Mouse (Mus musculus) E14TG2a.4 (cell line): ENCODE results near the gene Vgll4.

Experiments used
- H3K27me3 ChIP-seq: 2 replicates; pipeline ENCODE4 v1.6.1; 2014; ENCODE audit warnings: low read length, control low read depth; ENCODE audit not compliant: insufficient read depth
- H3K36me3 ChIP-seq: 2 replicates; pipeline ENCODE4 v1.6.1; 2014; ENCODE audit warnings: low read length, control low read depth; ENCODE audit not compliant: insufficient read depth
- H3K4me1 ChIP-seq: replicated peaks from 2 replicates; pipeline ENCODE4 v1.6.1; 2014; ENCODE audit warnings: low read depth, low read length, control low read depth
- H3K4me3 ChIP-seq: replicated peaks from 2 replicates; pipeline ENCODE4 v1.5.1; 2014; ENCODE audit warnings: mild to moderate bottlenecking, low read length
- H3K9me3 ChIP-seq: 2 replicates; pipeline ENCODE4 v1.6.1; 2014; ENCODE audit warnings: low read length, control low read depth
- CTCF ChIP-seq: conservative IDR thresholded peaks from 2 replicates; pipeline ENCODE4 v1.5.1; 2014; ENCODE audit warnings: low read length
- NANOG ChIP-seq: IDR thresholded peaks from 2 replicates; pipeline ENCODE4 v1.6.1; 2014; ENCODE audit warnings: borderline replicate concordance, low read length, mixed read lengths
- POU5F1 ChIP-seq: IDR thresholded peaks from 2 replicates; pipeline ENCODE4 v1.6.1; 2014; ENCODE audit warnings: low read length, borderline replicate concordance

Vgll4 gene

DNA sequence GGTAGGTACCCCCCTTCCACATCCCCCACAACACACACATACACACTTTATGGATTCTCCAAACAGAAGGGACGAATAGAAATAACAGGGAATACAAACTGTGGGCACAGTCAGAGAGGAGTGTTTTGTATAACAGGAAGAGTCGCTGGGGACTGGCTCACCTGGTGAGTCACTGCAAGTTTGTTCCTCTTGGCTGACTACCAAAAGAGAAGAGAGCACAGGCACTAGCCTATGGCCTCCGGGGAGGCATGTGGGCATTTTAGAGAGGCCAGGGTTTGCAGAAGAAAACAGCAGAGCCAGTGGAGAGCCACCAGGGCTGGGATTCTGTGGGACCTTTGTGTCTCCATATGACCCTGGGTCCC, 18.8 kb upstream of the Vgll4 start:
- TF ChIP-seq NANOG (no peak), POU5F1 (no peak), CTCF (no peak)
- H3K27me3 ChIP-seq = no peaks in the 10 kb centered on the region; the same call in 1 of the 2 replicates
- H3K4me3 ChIP-seq = no peak overlapping the region
- H3K9me3 ChIP-seq = no peaks in the 10 kb centered on the region
- no peaks in the 10 kb centered on the region for H3K36me3 ChIP-seq
- H3K4me1 ChIP-seq = no peaks in the 10 kb centered on the region

DNA sequence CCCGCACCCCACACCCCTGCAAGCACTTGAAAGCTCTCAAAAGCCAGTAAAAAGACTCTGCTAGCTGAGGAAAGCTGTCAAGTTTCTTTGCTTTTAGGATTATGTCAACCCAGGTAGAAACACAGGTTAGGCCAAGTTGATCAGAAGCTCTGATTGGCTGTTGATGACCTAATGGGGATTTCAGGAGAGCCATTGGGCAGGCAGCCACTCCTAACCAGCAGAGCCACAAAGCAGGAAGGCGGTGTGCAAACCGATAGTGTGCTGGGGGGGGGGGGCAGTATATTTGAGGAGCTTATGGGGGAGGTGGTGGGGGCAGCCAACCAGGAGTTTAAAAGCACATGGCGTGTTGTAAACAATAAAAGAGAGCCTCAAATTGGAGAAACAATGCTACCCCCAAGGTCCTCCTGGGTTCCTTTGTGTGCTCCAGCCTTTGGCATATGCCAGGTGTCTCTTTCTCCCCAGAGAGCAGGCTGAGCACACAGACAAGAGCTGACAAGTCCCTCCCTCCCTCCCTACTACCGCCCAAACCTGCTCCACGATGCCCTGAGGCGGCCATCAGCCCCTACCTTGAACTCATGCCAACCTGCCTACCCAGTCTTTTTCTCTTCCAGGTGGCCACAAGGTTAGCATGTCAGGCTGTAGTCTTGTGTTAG, 18.3 kb upstream of the Vgll4 start:
- Histone ChIP-seq H3K36me3 (no peaks in the 10 kb centered on the region), H3K27me3 (no peaks in the 10 kb centered on the region; the same call in 1 of the 2 replicates), H3K4me1 (no peaks in the 10 kb centered on the region), H3K4me3 (no peak overlapping the region), H3K9me3 (no peaks in the 10 kb centered on the region)
- no peak for TF ChIP-seq NANOG
- no peak for TF ChIP-seq POU5F1
- TF ChIP-seq CTCF = no peak

- Histone ChIP-seq H3K27me3 (peaks cover 5% of the 10 kb centered on the region), H3K36me3 (no peaks in the 10 kb centered on the region), H3K4me3 (no peak overlapping the region), H3K9me3 (no peaks in the 10 kb centered on the region), H3K4me1 (no peaks in the 10 kb centered on the region)
- no peak for TF ChIP-seq NANOG
- no peak for TF ChIP-seq CTCF
- no peak for TF ChIP-seq POU5F1
Observed at GRCm38 (mm10) chr6:114982671-114983070, 12.9 kb upstream of the Vgll4 start.

DNA sequence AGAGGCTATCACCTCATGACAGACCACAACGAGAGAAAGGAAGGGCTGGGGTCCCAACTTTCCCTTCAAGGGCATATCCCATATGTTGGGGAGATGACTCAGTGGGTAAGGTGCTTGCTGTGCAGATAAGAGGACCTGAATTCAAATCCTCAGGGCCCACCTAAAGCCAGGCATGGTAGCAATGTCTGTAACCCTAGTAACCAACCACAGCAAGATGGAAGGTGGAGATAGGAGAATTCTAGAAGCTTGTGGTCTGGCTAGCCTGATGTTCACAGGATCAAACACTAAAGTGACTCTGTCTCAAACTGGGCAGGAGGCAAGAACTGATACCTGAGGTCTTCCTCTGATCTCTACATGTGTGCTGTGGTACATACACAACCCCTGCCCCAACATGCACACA, 9.9 kb upstream of the Vgll4 start:
- no peaks in the 10 kb centered on the region for H3K4me1 ChIP-seq

DNA sequence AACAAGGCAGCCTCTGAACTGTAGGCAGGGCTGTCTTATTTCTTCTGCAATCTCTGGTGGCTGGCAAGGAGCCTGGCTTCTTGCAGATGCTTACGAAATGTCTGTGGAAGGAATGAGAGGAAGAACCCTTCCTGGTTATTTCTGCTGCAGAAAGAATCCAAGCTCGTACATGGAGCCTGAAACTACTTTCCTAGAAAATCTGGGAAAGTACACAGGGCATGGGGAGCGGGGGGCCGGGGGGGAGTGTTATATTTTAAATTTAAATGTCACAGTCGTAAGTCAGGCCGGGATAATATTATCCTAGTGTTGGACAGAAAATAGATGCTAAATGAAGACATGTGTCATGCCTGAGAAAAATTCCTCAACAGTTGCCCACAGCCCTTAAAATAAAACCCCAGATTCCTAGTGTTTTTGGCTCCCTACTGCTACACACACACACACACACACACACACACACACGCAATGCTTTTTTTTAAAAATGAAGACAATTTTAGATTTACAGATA, 7.2 kb upstream of the Vgll4 start:
- TF ChIP-seq POU5F1 (no peak), CTCF (no peak), NANOG (no peak)
- 0 out of 2 replicates have a peak, but pooled peaks cover 4% of the 10 kb centered on the region for H3K4me1 ChIP-seq
- peaks cover 2% of the 10 kb centered on the region; the same call in 1 of the 2 replicates for H3K27me3 ChIP-seq
- H3K9me3 ChIP-seq = no peaks in the 10 kb centered on the region
- H3K36me3 ChIP-seq = no peaks in the 10 kb centered on the region
- no peak overlapping the region for H3K4me3 ChIP-seq

More for the DNA sequence above, 9.9 kb upstream of the Vgll4 start:
- no peaks in the 10 kb centered on the region for H3K36me3 ChIP-seq
- H3K9me3 ChIP-seq = no peaks in the 10 kb centered on the region
- peaks cover 5% of the 10 kb centered on the region for H3K27me3 ChIP-seq
- H3K4me3 ChIP-seq = no peak overlapping the region
- TF ChIP-seq CTCF (no peak), NANOG (no peak), POU5F1 (no peak)

- Histone ChIP-seq H3K9me3 (no peaks in the 10 kb centered on the region), H3K36me3 (no peaks in the 10 kb centered on the region), H3K27me3 (peaks cover 8% of the 10 kb centered on the region), H3K4me1 (peaks cover 18% of the 10 kb centered on the region), H3K4me3 (no peak overlapping the region)
- no peak for TF ChIP-seq POU5F1
- no peak for TF ChIP-seq CTCF
- no peak for TF ChIP-seq NANOG
Observed at GRCm38 (mm10) chr6:114974331-114974730, 4.5 kb upstream of the Vgll4 start.

DNA sequence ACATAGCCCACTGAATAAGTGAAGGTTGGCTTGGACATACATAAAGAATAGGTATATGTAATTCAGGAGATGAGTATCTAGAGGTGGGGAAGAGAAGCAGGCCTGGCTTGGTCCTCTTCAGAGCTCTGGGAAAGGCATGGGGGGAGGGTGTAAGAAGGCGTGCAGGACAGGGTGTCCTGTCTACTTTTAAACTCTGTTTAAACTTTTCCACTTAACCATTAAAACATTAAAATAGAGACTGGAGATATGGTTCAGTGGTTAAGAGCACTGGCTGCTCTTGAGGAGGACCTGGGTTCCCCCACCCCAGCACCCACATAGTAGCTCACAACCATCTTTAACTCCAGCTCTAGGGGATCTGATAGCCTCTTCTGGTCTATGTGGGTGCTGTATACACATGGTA, 3.2 kb upstream of the Vgll4 start:
- Histone ChIP-seq H3K9me3 (no peaks in the 10 kb centered on the region), H3K4me1 (peaks cover 19% of the 10 kb centered on the region), H3K36me3 (no peaks in the 10 kb centered on the region), H3K4me3 (no peak overlapping the region), H3K27me3 (peaks cover 21% of the 10 kb centered on the region)
- TF ChIP-seq CTCF = no peak
- TF ChIP-seq POU5F1 = no peak
- TF ChIP-seq NANOG = no peak

DNA sequence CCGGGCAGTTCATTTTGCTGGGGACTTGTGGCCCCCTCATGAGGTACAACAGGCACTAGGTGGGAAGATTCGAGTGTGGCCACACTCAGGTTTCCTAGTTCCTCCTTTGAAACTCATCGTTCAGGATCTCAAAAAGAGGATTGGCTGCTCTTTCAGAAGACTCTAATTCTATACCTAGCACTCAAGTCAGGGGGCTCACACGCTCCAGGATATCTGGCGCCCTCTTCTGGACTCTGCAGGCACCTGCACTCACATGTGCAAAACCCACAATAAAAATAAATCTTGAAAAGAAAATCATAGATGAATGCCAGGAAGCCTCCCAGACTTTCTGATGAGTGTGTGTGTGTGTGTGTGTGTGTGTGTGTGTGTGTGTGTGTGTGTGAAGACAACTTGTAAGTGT, 1.1 kb upstream of the Vgll4 start:
- Histone ChIP-seq H3K36me3 (no peaks in the 10 kb centered on the region), H3K4me1 (peaks cover 26% of the 10 kb centered on the region), H3K27me3 (peaks cover 40% of the 10 kb centered on the region), H3K4me3 (no peak overlapping the region), H3K9me3 (no peaks in the 10 kb centered on the region)
- TF ChIP-seq CTCF (peak; percentile 80), POU5F1 (no peak)

DNA sequence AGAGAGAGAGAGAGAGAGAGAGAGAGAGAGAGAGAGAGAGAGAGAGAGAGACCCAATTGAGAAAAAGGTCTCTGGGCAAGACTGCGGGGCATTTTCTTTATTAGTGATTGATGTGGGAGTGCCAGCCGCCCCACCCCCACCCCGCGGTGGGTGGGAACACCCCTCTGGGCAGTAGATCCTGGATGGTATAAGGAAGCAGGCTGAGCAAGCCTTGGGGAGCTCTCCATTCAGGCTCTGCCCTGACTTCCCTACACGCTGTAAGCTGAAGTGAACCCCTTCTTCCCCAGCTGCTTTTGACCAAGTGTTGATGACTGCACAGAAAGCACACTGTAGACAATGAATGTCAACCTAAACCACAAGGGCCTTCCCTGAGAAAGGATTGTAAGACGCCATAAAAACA, 592 bp upstream of the Vgll4 start:
- TF ChIP-seq POU5F1 = no peak
- TF ChIP-seq NANOG = no peak
- TF ChIP-seq CTCF = no peak
- Histone ChIP-seq H3K36me3 (no peaks in the 10 kb centered on the region), H3K4me3 (no peak overlapping the region), H3K4me1 (peaks cover 26% of the 10 kb centered on the region), H3K9me3 (no peaks in the 10 kb centered on the region), H3K27me3 (peaks cover 45% of the 10 kb centered on the region)
